Mouse (Mus musculus): ENCODE results near the gene Gstt1. TPM values are rescaled to one million over a fixed set of nuclear protein-coding genes. Genes with fewer than 3 reads are reported as not detected.

Gene Gstt1
- polyA plus RNA-seq, 1 experiment, result not detected

- 6% methylated on average over 21 of the region's 21 CpGs for WGBS
- no peak for TF ChIP-seq POLR2A (IDR thresholded peaks at IDR 0.05; ENCODE audit: insufficient read depth, low read depth, low read length)
- TF ChIP-seq CTCF (IDR thresholded peaks at IDR 0.05; ENCODE audit: insufficient read depth, low read depth, low read length), result no peak
- 0 out of 2 replicates have a peak overlapping the region, but pooled peaks have one; percentile 32 for H3K27ac ChIP-seq (ENCODE audit: insufficient read depth, low read depth, low read length)
- H3K4me1 ChIP-seq (ENCODE audit: control insufficient read depth, insufficient read depth, low read length), result peaks cover 19% of the 10 kb centered on the region
- H3K4me3 ChIP-seq (ENCODE audit: insufficient read depth, low read depth, low read length), result peak overlapping the region; percentile 41
These were observed 35.9 kb upstream of the Gstt1 start for GRCm38 (mm10) chr10:75834250-75834649.

- no peak for TF ChIP-seq CTCF (IDR thresholded peaks at IDR 0.05; ENCODE audit: insufficient read depth, low read depth, low read length)
- no peak for TF ChIP-seq POLR2A (IDR thresholded peaks at IDR 0.05; ENCODE audit: insufficient read depth, low read depth, low read length)
- no peak overlapping the region for H3K27ac ChIP-seq (ENCODE audit: insufficient read depth, low read depth, low read length)
- H3K4me1 ChIP-seq (ENCODE audit: control insufficient read depth, insufficient read depth, low read length), result peaks cover 19% of the 10 kb centered on the region
- peak overlapping the region; percentile 41; the same call in 1 of the 2 replicates for H3K4me3 ChIP-seq (ENCODE audit: insufficient read depth, low read depth, low read length)
- WGBS, result 31% methylated on average over 21 of the region's 21 CpGs
These were observed 35.2 kb upstream of the Gstt1 start for GRCm38 (mm10) chr10:75833456-75834080.

GRCm38 (mm10) chr10:75832272-75832895, 34.0 kb upstream of the Gstt1 start:
- Histone ChIP-seq H3K4me3 (ENCODE audit: insufficient read depth, low read depth, low read length) (no peak overlapping the region), H3K27ac (ENCODE audit: insufficient read depth, low read depth, low read length) (no peak overlapping the region), H3K4me1 (ENCODE audit: control insufficient read depth, insufficient read depth, low read length) (peaks cover 17% of the 10 kb centered on the region)
- no peak for TF ChIP-seq POLR2A (IDR thresholded peaks at IDR 0.05; ENCODE audit: insufficient read depth, low read depth, low read length)
- peak; percentile 28; the same call in 1 of the 2 replicates for TF ChIP-seq CTCF (IDR thresholded peaks at IDR 0.05; ENCODE audit: insufficient read depth, low read depth, low read length)
- 73% methylated on average over 13 of the region's 13 CpGs for WGBS

- Histone ChIP-seq H3K4me1 (ENCODE audit: control insufficient read depth, insufficient read depth, low read length) (peaks cover 18% of the 10 kb centered on the region), H3K4me3 (ENCODE audit: insufficient read depth, low read depth, low read length) (no peak overlapping the region), H3K27ac (ENCODE audit: insufficient read depth, low read depth, low read length) (no peak overlapping the region)
- 94% methylated on average over 2 of the region's 2 CpGs for WGBS
- TF ChIP-seq POLR2A (IDR thresholded peaks at IDR 0.05; ENCODE audit: insufficient read depth, low read depth, low read length) (no peak), CTCF (IDR thresholded peaks at IDR 0.05; ENCODE audit: insufficient read depth, low read depth, low read length) (no peak)
These were observed 31.9 kb upstream of the Gstt1 start for GRCm38 (mm10) chr10:75830275-75830670.

- Histone ChIP-seq H3K27ac (ENCODE audit: insufficient read depth, low read depth, low read length) (no peak overlapping the region), H3K4me1 (ENCODE audit: control insufficient read depth, insufficient read depth, low read length) (peaks cover 16% of the 10 kb centered on the region), H3K4me3 (ENCODE audit: insufficient read depth, low read depth, low read length) (no peak overlapping the region)
- WGBS, result 80% methylated on average over 2 of the region's 2 CpGs
- TF ChIP-seq POLR2A (IDR thresholded peaks at IDR 0.05; ENCODE audit: insufficient read depth, low read depth, low read length) (no peak), CTCF (IDR thresholded peaks at IDR 0.05; ENCODE audit: insufficient read depth, low read depth, low read length) (no peak)
These were observed 31.3 kb upstream of the Gstt1 start for GRCm38 (mm10) chr10:75829529-75830274.

- peaks cover 9% of the 10 kb centered on the region; the same call in 1 of the 2 replicates for H3K4me1 ChIP-seq (ENCODE audit: control insufficient read depth, insufficient read depth, low read length)
- TF ChIP-seq POLR2A (IDR thresholded peaks at IDR 0.05; ENCODE audit: insufficient read depth, low read depth, low read length) (no peak), CTCF (IDR thresholded peaks at IDR 0.05; ENCODE audit: insufficient read depth, low read depth, low read length) (no peak)
- H3K4me3 ChIP-seq (ENCODE audit: insufficient read depth, low read depth, low read length), result no peak overlapping the region
- H3K27ac ChIP-seq (ENCODE audit: insufficient read depth, low read depth, low read length), result no peak overlapping the region
These were observed 30.1 kb upstream of the Gstt1 start for GRCm38 (mm10) chr10:75828500-75828931.

GRCm38 (mm10) chr10:75827668-75828360, 29.4 kb upstream of the Gstt1 start:
- Histone ChIP-seq H3K4me3 (ENCODE audit: insufficient read depth, low read depth, low read length) (no peak overlapping the region), H3K4me1 (ENCODE audit: control insufficient read depth, insufficient read depth, low read length) (peaks cover 9% of the 10 kb centered on the region; the same call in 1 of the 2 replicates), H3K27ac (ENCODE audit: insufficient read depth, low read depth, low read length) (no peak overlapping the region)
- 81% methylated on average over 4 of the region's 4 CpGs for WGBS
- no peak for TF ChIP-seq CTCF (IDR thresholded peaks at IDR 0.05; ENCODE audit: insufficient read depth, low read depth, low read length)
- TF ChIP-seq POLR2A (IDR thresholded peaks at IDR 0.05; ENCODE audit: insufficient read depth, low read depth, low read length), result no peak

GRCm38 (mm10) chr10:75824530-75824929, 26.1 kb upstream of the Gstt1 start:
- no peak overlapping the region for H3K27ac ChIP-seq (ENCODE audit: insufficient read depth, low read depth, low read length)
- no peak overlapping the region for H3K4me3 ChIP-seq (ENCODE audit: insufficient read depth, low read depth, low read length)
- no peak for TF ChIP-seq CTCF (IDR thresholded peaks at IDR 0.05; ENCODE audit: insufficient read depth, low read depth, low read length)
- no peak for TF ChIP-seq POLR2A (IDR thresholded peaks at IDR 0.05; ENCODE audit: insufficient read depth, low read depth, low read length)
- H3K4me1 ChIP-seq (ENCODE audit: control insufficient read depth, insufficient read depth, low read length), result peaks cover 6% of the 10 kb centered on the region; the same call in 1 of the 2 replicates
- WGBS, result 90% methylated on average over 4 of the region's 4 CpGs
